Mouse (Mus musculus) neural tube, embryonic 14.5 days (tissue): Measurements from ENCODE around the gene Mrps30. TPM values are rescaled to one million over a fixed set of nuclear protein-coding genes. Genes with fewer than 3 reads are reported as not detected.

Experiments used
- ATAC-seq: fragments of 200-750 bp; cut with Nextera tagmentation; 2 replicates; pipeline ENCODE4 v1.8.0; 2017; ENCODE audit warnings: low read depth, mild to moderate bottlenecking, moderate TSS enrichment, moderate library complexity
- H3K27ac ChIP-seq: fragments of 300-500 bp; sonication (generic); 2 replicates; pipeline ENCODE4 v1.5.1; 2014; ENCODE audit warnings: low read depth, mild to moderate bottlenecking, control low read depth, low read length, moderate library complexity, mixed read lengths
- H3K27me3 ChIP-seq: fragments of 300-500 bp; sonication (generic); 2 replicates; pipeline ENCODE4 v1.6.1; 2014; ENCODE audit warnings: low read length; ENCODE audit not compliant: control insufficient read depth, insufficient read depth
- H3K36me3 ChIP-seq: fragments of 300-500 bp; sonication (generic); 2 replicates; pipeline ENCODE4 v1.6.1; 2014; ENCODE audit warnings: low read length, mixed read lengths; ENCODE audit not compliant: control insufficient read depth, insufficient read depth
- H3K4me1 ChIP-seq: fragments of 300-500 bp; sonication (generic); 2 replicates; pipeline ENCODE4 v1.6.1; 2014; ENCODE audit warnings: low read length; ENCODE audit not compliant: control insufficient read depth, insufficient read depth
- H3K4me2 ChIP-seq: fragments of 300-500 bp; sonication (generic); 2 replicates; pipeline ENCODE4 v1.6.1; 2014; ENCODE audit warnings: mild to moderate bottlenecking, low read depth, low read length, control low read depth
- H3K4me3 ChIP-seq: fragments of 300-500 bp; sonication (generic); 2 replicates; pipeline ENCODE4 v1.5.1; 2014; ENCODE audit warnings: low read depth, low read length, control low read depth, mixed read lengths
- H3K9ac ChIP-seq: fragments of 300-500 bp; sonication (generic); replicated peaks from 2 replicates; pipeline ENCODE4 v1.6.1; 2014; ENCODE audit warnings: low read depth, mild to moderate bottlenecking, control low read depth, low read length, mixed read lengths
- H3K9me3 ChIP-seq: fragments of 300-500 bp; sonication (generic); 2 replicates; pipeline ENCODE4 v1.6.1; 2016; ENCODE audit warnings: low read length; ENCODE audit not compliant: control insufficient read depth
- WGBS: fragments of 180-500 bp; shearing (Covaris S2); extraction: QIAGEN DNeasy Blood & Tissue Kit; methylation state at CpG from one replicate; pipeline ENCODE4 v1.1.7; 2014; 5-methylcytosine and 5-hydroxymethylcytosine counted together
- polyA plus RNA-seq: library from polyadenylated mRNA; unstranded; fragments of >200 nt; fragmentation: Nextera tagmentation; extraction: Ambion mirVana; gene quantifications from 2 replicates; pipeline ENCODE4 v1.2.1, GENCODE M21; 2014

Mrps30 gene
- polyA plus RNA-seq, 1 experiment from 2014 or later: 27.4 TPM

GRCm38 (mm10) chr13:118380381-118380780 lies 6.7 kb downstream of the Mrps30 start:
- H3K9me3 ChIP-seq: no peaks in the 10 kb centered on the region
- WGBS: 81% methylated on average over 10 of the region's 10 CpGs
- H3K27ac ChIP-seq: no peak overlapping the region
- no peaks in the 10 kb centered on the region for H3K27me3 ChIP-seq
- no peak overlapping the region for H3K4me2 ChIP-seq
- no peak overlapping the region for H3K4me3 ChIP-seq
- ATAC-seq: no peak
- no peaks in the 10 kb centered on the region for H3K4me1 ChIP-seq
- H3K36me3 ChIP-seq: peaks cover 16% of the 10 kb centered on the region
- no peak overlapping the region for H3K9ac ChIP-seq

- Histone ChIP-seq H3K9me3 (no peaks in the 10 kb centered on the region), H3K4me1 (no peaks in the 10 kb centered on the region), H3K4me2 (no peak overlapping the region), H3K9ac (no peak overlapping the region), H3K27me3 (no peaks in the 10 kb centered on the region), H3K4me3 (no peak overlapping the region), H3K27ac (no peak overlapping the region), H3K36me3 (peaks cover 16% of the 10 kb centered on the region)
- ATAC-seq: no peak
- 59% methylated on average over 1 of the region's 1 CpGs for WGBS
Observed at GRCm38 (mm10) chr13:118379155-118379554, 7.9 kb downstream of the Mrps30 start.

GRCm38 (mm10) chr13:118372871-118373270 lies 14.2 kb downstream of the Mrps30 start:
- H3K27me3 ChIP-seq: no peaks in the 10 kb centered on the region
- H3K4me3 ChIP-seq: no peak overlapping the region
- H3K9me3 ChIP-seq: no peaks in the 10 kb centered on the region
- H3K36me3 ChIP-seq: peaks cover under 1% of the 10 kb centered on the region; the same call in 1 of the 2 replicates
- no peak overlapping the region for H3K4me2 ChIP-seq
- no peak overlapping the region for H3K9ac ChIP-seq
- no peak overlapping the region for H3K27ac ChIP-seq
- WGBS: 94% methylated on average over 4 of the region's 4 CpGs
- no peaks in the 10 kb centered on the region for H3K4me1 ChIP-seq
- ATAC-seq: no peak

GRCm38 (mm10) chr13:118365774-118366173 lies 21.3 kb downstream of the Mrps30 start:
- Histone ChIP-seq H3K4me3 (no peak overlapping the region), H3K36me3 (no peaks in the 10 kb centered on the region), H3K4me2 (no peak overlapping the region), H3K27ac (no peak overlapping the region), H3K4me1 (no peaks in the 10 kb centered on the region), H3K9ac (no peak overlapping the region), H3K9me3 (no peaks in the 10 kb centered on the region), H3K27me3 (no peaks in the 10 kb centered on the region)
- no peak for ATAC-seq
- WGBS: 76% methylated on average over 1 of the region's 1 CpGs

- no peak for ATAC-seq
- H3K4me3 ChIP-seq: no peak overlapping the region
- H3K36me3 ChIP-seq: no peaks in the 10 kb centered on the region
- H3K9me3 ChIP-seq: no peaks in the 10 kb centered on the region
- no peak overlapping the region for H3K4me2 ChIP-seq
- no peak overlapping the region for H3K9ac ChIP-seq
- H3K27me3 ChIP-seq: no peaks in the 10 kb centered on the region
- H3K4me1 ChIP-seq: no peaks in the 10 kb centered on the region
- 88% methylated on average over 6 of the region's 6 CpGs for WGBS
- no peak overlapping the region for H3K27ac ChIP-seq
Observed at GRCm38 (mm10) chr13:118363342-118363741, 23.7 kb downstream of the Mrps30 start.

GRCm38 (mm10) chr13:118350870-118351269 lies 36.2 kb downstream of the Mrps30 start:
- Histone ChIP-seq H3K4me1 (no peaks in the 10 kb centered on the region), H3K27ac (no peak overlapping the region), H3K36me3 (no peaks in the 10 kb centered on the region), H3K9ac (no peak overlapping the region), H3K9me3 (no peaks in the 10 kb centered on the region), H3K4me3 (no peak overlapping the region), H3K27me3 (no peaks in the 10 kb centered on the region), H3K4me2 (no peak overlapping the region)
- ATAC-seq: no peak; the same call in 1 of the 2 replicates
- WGBS: 89% methylated on average over 10 of the region's 10 CpGs

GRCm38 (mm10) chr13:118350257-118350656 lies 36.8 kb downstream of the Mrps30 start:
- Histone ChIP-seq H3K4me2 (no peak overlapping the region), H3K4me3 (no peak overlapping the region), H3K27me3 (no peaks in the 10 kb centered on the region), H3K4me1 (no peaks in the 10 kb centered on the region), H3K27ac (no peak overlapping the region), H3K36me3 (no peaks in the 10 kb centered on the region), H3K9ac (no peak overlapping the region), H3K9me3 (no peaks in the 10 kb centered on the region)
- WGBS: 24% methylated on average over 10 of the region's 10 CpGs
- ATAC-seq: no peak

Other genes starting within 250 kb of the Mrps30 start
- 1.2 and 1.4 TPM in 2 replicates for gene B430218F22Rik, start 622 bp downstream of the Mrps30 start, polyA plus RNA-seq